Mouse (Mus musculus) liver, embryonic 11.5 days (tissue): ENCODE measurements around the gene Cd300lb. TPM values are rescaled to one million over a fixed set of nuclear protein-coding genes. Genes with fewer than 3 reads are reported as not detected.
"Not testable (repeated sequence)": the region's sequence is repeated elsewhere in the genome, so short reads cannot be mapped to it uniquely, and the experiment has no call there.

Experiments used
- ATAC-seq: fragments of 200-750 bp; cut with Nextera tagmentation; replicated peaks from 2 replicates; pipeline ENCODE4 v1.8.0; 2017; ENCODE audit warnings: moderate number of reproducible peaks, mild to moderate bottlenecking, moderate TSS enrichment, moderate library complexity; ENCODE audit not compliant: low FRiP score
- DNase-seq: peaks from one replicate; pipeline ENCODE4 v3.0.0-alpha.2; 2017; ENCODE audit warnings: low spot score
- H3K27ac ChIP-seq: fragments of 300-500 bp; sonication (generic); 2 replicates; pipeline ENCODE4 v1.5.1; 2014; ENCODE audit warnings: mild to moderate bottlenecking, low read depth, low read length, control low read depth
- H3K27me3 ChIP-seq: fragments of 300-500 bp; sonication (generic); replicated peaks from 2 replicates; pipeline ENCODE4 v1.6.1; 2014; ENCODE audit warnings: low read length, mixed read lengths; ENCODE audit not compliant: control insufficient read depth, insufficient read depth
- H3K36me3 ChIP-seq: fragments of 300-500 bp; sonication (generic); 2 replicates; pipeline ENCODE4 v1.6.1; 2014; ENCODE audit warnings: mild to moderate bottlenecking, low read length, moderate library complexity, mixed read lengths; ENCODE audit not compliant: control insufficient read depth, insufficient read depth
- H3K4me1 ChIP-seq: fragments of 300-500 bp; sonication (generic); replicated peaks from 2 replicates; pipeline ENCODE4 v1.6.1; 2014; ENCODE audit warnings: low read length, mixed read lengths; ENCODE audit not compliant: control insufficient read depth, insufficient read depth
- H3K4me2 ChIP-seq: fragments of 300-500 bp; sonication (generic); 2 replicates; pipeline ENCODE4 v1.6.1; 2014; ENCODE audit warnings: mild to moderate bottlenecking, control low read depth, moderate library complexity
- H3K4me3 ChIP-seq: fragments of 300-500 bp; sonication (generic); 2 replicates; pipeline ENCODE4 v1.5.1; 2014; ENCODE audit warnings: low read depth, low read length, control low read depth
- H3K9ac ChIP-seq: fragments of 300-500 bp; sonication (generic); 2 replicates; pipeline ENCODE4 v1.6.1; 2014; ENCODE audit warnings: low read depth, low read length, control low read depth
- H3K9me3 ChIP-seq: fragments of 300-500 bp; sonication (generic); 2 replicates; pipeline ENCODE4 v1.6.1; 2016; ENCODE audit warnings: low read length, inconsistent platforms, mixed read lengths; ENCODE audit not compliant: control insufficient read depth
- WGBS: fragments of 180-500 bp; shearing (Covaris S2); extraction: QIAGEN DNeasy Blood & Tissue Kit; methylation state at CpG from one replicate; pipeline ENCODE4 v1.1.7; 2014; 5-methylcytosine and 5-hydroxymethylcytosine counted together
- polyA plus RNA-seq: library from polyadenylated mRNA; unstranded; fragments of >200 nt; fragmentation: Nextera tagmentation; extraction: Ambion mirVana; gene quantifications from 2 replicates; pipeline ENCODE4 v1.2.1, GENCODE M21; 2014

Gene Cd300lb
- polyA plus RNA-seq, 1 experiment from 2014 or later = 0.55 TPM

GRCm38 (mm10) chr11:114923961-114924360, 10.2 kb downstream of the Cd300lb start:
- H3K4me2 ChIP-seq = no peak overlapping the region
- H3K9me3 ChIP-seq = no peaks in the 10 kb centered on the region
- H3K4me1 ChIP-seq = no peaks in the 10 kb centered on the region
- DNase-seq = no peak
- no peaks in the 10 kb centered on the region for H3K36me3 ChIP-seq
- WGBS = 73% methylated on average over 4 of the region's 4 CpGs
- no peaks in the 10 kb centered on the region for H3K27me3 ChIP-seq
- no peak overlapping the region for H3K9ac ChIP-seq
- no peak for ATAC-seq
- H3K4me3 ChIP-seq = no peak overlapping the region
- no peak overlapping the region for H3K27ac ChIP-seq

DNA sequence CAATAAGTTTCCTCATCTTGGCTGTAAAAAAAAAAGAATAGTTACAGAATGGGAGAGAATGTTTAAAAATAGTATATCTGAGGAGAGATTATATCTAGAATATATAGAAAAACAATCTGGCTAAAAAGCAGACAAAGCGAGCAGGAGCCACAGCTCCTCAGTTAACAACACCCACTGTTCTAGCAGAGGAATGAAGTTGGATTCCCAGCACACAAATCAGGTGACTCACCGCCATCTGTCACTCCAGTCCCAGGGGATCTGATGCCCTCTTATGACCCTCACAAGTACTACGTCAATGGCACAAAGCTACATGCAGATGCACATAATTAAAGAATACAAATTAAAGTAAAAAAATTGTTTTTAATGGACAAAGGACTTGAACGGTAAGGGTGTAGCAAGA, 11.7 kb downstream of the Cd300lb start:
- Histone ChIP-seq H3K9me3 (no peaks in the 10 kb centered on the region), H3K4me3 (no peak overlapping the region), H3K9ac (no peak overlapping the region), H3K27ac (no peak overlapping the region), H3K36me3 (no peaks in the 10 kb centered on the region), H3K4me2 (no peak overlapping the region), H3K27me3 (no peaks in the 10 kb centered on the region), H3K4me1 (no peaks in the 10 kb centered on the region)
- WGBS = 80% methylated on average over 4 of the region's 4 CpGs
- no peak for DNase-seq
- no peak for ATAC-seq

- Histone ChIP-seq H3K4me3 (no peak overlapping the region), H3K36me3 (no peaks in the 10 kb centered on the region), H3K9me3 (no peaks in the 10 kb centered on the region), H3K27me3 (no peaks in the 10 kb centered on the region), H3K9ac (no peak overlapping the region), H3K27ac (no peak overlapping the region), H3K4me1 (no peaks in the 10 kb centered on the region), H3K4me2 (no peak overlapping the region)
- 44% methylated on average over 6 of the region's 6 CpGs for WGBS
- DNase-seq (no peak), ATAC-seq (no peak)
Measured at GRCm38 (mm10) chr11:114917120-114917519, 17.1 kb downstream of the Cd300lb start.

DNA sequence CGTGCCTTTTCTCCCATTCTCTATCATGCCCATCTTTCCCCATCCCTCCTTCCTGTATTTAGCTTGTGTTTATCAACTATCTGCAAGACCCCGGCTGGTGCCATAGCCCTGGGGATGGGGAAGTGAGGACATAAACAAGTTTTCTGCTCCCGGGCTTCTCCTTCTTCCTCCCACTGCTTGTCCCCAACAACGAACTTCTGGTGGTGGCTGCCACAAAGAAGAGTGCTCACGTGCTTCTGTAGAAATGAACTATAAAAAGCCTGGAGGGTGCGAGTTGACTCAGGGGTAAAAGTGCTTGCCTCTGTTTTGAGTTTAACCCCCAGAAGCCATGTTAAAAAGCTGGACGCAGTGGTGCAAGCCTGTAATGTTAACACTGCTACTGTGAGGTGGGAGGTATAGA, 19.2 kb downstream of the Cd300lb start:
- H3K4me3 ChIP-seq = no peak overlapping the region
- no peak overlapping the region for H3K27ac ChIP-seq
- no peaks in the 10 kb centered on the region for H3K9me3 ChIP-seq
- H3K9ac ChIP-seq = no peak overlapping the region
- no peaks in the 10 kb centered on the region for H3K27me3 ChIP-seq
- DNase-seq (no peak), ATAC-seq (no peak)
- no peaks in the 10 kb centered on the region for H3K36me3 ChIP-seq
- H3K4me2 ChIP-seq = no peak overlapping the region
- H3K4me1 ChIP-seq = no peaks in the 10 kb centered on the region
- WGBS = 26% methylated on average over 7 of the region's 7 CpGs

GRCm38 (mm10) chr11:114912847-114913246, 21.3 kb downstream of the Cd300lb start:
- Histone ChIP-seq H3K27ac (no peak overlapping the region), H3K4me2 (no peak overlapping the region), H3K9ac (no peak overlapping the region), H3K9me3 (no peaks in the 10 kb centered on the region), H3K4me3 (no peak overlapping the region), H3K27me3 (no peaks in the 10 kb centered on the region), H3K4me1 (0 out of 2 replicates have a peak, but pooled peaks cover 1% of the 10 kb centered on the region), H3K36me3 (no peaks in the 10 kb centered on the region)
- peak; percentile 69 for DNase-seq
- 7% methylated on average over 9 of the region's 9 CpGs for WGBS
- peak; percentile 68 for ATAC-seq

DNA sequence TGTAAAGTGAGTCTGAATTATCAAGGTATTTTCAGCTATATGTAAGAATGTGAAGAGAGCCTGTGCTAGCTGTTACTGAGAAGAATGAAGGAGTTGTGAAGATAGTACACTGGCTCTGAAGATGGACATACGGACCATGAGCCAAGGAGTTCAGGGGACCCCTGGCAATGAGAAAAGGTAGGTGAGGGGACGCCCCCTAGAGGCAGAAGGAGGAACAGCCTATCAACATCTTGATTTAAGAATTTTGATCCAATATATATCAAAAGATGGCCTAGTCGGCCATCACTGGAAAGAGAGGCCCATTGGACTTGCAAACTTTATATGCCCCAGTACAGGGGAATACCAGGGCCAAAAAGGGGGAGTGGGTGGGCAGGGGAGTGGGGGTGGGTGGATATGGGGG, 24.6 kb downstream of the Cd300lb start:
- WGBS = 40% methylated on average over 3 of the region's 3 CpGs
- not testable (repeated sequence) for H3K4me3 ChIP-seq, DNase-seq, H3K36me3 ChIP-seq, H3K9me3 ChIP-seq, ATAC-seq, H3K27ac ChIP-seq, H3K27me3 ChIP-seq, H3K4me2 ChIP-seq, H3K9ac ChIP-seq, H3K4me1 ChIP-seq

GRCm38 (mm10) chr11:114908086-114908485, 26.1 kb downstream of the Cd300lb start:
- Histone ChIP-seq H3K4me3 (no peak overlapping the region), H3K36me3 (no peaks in the 10 kb centered on the region), H3K4me2 (no peak overlapping the region), H3K9ac (no peak overlapping the region), H3K27me3 (no peaks in the 10 kb centered on the region), H3K4me1 (peaks cover 7% of the 10 kb centered on the region), H3K27ac (no peak overlapping the region), H3K9me3 (no peaks in the 10 kb centered on the region)
- ATAC-seq (no peak), DNase-seq (no peak)
- 37% methylated on average over 4 of the region's 4 CpGs for WGBS

- Histone ChIP-seq H3K4me3 (no peak overlapping the region), H3K9me3 (no peaks in the 10 kb centered on the region), H3K36me3 (no peaks in the 10 kb centered on the region), H3K9ac (no peak overlapping the region), H3K27me3 (no peaks in the 10 kb centered on the region), H3K27ac (0 out of 2 replicates have a peak overlapping the region, but pooled peaks have one; percentile 7), H3K4me1 (peaks cover 7% of the 10 kb centered on the region), H3K4me2 (no peak overlapping the region)
- ATAC-seq = peak; percentile 54; the same call in 1 of the 2 replicates
- DNase-seq = no peak
- 38% methylated on average over 4 of the region's 4 CpGs for WGBS
Measured at GRCm38 (mm10) chr11:114907567-114907966, 26.6 kb downstream of the Cd300lb start.

- no peaks in the 10 kb centered on the region for H3K36me3 ChIP-seq
- no peak overlapping the region for H3K4me2 ChIP-seq
- no peak for DNase-seq
- no peaks in the 10 kb centered on the region for H3K9me3 ChIP-seq
- H3K27ac ChIP-seq = no peak overlapping the region
- 78% methylated on average over 4 of the region's 4 CpGs for WGBS
- H3K4me3 ChIP-seq = no peak overlapping the region
- H3K9ac ChIP-seq = no peak overlapping the region
- H3K4me1 ChIP-seq = peaks cover 7% of the 10 kb centered on the region
- ATAC-seq = no peak
- no peaks in the 10 kb centered on the region for H3K27me3 ChIP-seq
Measured at GRCm38 (mm10) chr11:114903224-114903623, 31.0 kb downstream of the Cd300lb start.
